Mouse (Mus musculus): ENCODE measurements at regions not wholly inside any gene's neighbourhood (a gene's known extent, or its start where the extent isn't known, plus 50 kb on each side); places are given as distances from the start of the nearest gene placed in this dataset.
"Not testable (repeated sequence)": the region's sequence is repeated elsewhere in the genome, so short reads cannot be mapped to it uniquely, and the experiment has no call there.

DNA sequence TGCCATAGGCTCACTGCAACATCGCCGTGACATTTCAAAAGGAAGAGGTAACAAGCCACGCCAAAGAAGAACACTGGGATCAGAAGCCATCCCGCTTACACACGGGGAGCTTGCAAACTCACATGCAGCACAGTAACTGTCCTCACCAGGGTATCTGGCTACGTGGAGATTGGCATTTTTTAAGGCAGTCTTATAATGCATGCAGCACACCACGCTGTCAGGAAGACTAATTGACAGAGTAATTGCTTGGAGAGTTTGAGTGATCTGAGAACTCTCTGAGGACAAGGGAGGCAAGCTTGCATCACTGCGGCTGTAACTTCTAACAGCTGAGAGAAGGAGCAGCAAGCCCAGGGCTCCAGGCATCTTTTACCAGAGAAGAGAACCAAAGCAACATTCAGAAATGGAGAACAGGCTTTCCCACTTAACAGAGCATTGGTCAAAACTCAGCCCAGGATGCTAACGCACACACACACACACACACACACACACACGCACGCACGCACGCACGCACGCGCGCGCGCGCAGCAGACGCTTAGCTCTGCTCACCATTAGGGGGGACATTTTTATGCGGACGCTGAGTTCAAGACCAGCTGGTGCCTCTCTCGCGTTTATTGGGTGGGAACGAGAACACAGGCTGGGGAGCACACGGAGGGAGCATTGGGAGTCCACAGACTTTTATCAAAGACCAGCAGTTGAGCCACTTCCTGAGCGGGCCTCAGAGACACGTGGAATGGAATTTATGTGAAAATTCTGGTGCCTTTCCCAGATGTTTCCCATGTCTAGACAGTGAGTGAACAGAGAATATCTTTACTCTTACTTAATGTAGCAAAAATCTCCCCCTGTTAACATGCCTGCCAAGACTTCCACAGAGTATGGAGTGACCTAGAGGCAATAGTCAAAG lies 66.6 kb downstream of the 1700129C05Rik start:
- no peak for DNase-seq (ENCODE audit: low spot score in 2 of 2)

DNA sequence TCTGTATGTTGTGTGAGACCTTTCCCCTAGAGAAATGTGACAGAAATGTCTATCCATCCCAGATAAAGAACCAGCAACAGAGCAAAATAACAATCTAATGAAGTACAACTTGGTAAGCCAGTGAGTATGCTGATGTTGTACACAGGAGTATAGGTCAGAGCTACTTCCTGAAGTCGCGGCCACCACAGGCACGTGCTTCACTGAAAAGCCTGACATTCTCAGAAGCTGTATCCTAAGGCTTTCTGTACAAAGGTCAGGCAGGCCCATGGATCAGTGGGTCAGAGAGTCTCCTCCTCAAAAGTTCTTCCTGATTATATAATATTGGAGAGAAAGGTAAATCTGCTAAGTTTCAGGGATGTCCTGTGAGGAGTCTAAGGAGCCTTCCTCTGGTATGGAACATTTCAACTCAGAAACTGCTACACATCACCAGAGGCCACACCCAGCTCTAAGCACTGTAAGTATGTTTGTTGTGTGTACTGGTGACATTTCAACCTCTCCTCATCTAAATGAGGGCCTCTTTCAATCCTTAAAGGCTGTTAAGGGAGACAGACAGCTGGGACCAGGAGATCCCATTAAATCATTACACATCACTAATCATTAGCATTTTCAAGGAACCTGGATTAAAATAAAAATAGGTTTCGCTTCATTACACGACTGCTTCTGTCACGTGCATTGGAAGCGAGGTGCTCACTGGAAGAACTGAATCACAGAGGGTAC lies 70.2 kb downstream of the 1700129C05Rik start:
- no peak for DNase-seq (ENCODE audit: low spot score in 2 of 2)

DNA sequence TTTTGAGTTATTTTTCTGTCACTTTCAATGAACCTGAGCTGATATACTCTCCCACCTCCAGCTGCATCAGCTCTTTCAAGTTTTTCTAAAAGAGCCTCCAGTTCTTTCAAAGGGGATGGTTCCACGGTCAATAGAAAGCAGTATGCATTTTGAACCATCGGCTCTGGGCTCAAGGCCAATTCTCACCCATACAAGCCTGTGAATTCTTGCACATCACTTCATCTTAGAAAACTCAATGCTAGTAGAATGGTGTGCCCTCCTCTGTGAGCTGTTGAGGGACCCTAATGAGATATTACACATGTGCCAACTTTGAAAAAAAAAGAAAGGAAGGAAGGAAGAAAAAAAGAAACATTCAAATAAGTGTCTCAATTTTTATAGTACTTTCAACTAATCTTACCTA lies 72.6 kb downstream of the 1700129C05Rik start:
- DNase-seq (ENCODE audit: low spot score in 2 of 2) = no peak

DNA sequence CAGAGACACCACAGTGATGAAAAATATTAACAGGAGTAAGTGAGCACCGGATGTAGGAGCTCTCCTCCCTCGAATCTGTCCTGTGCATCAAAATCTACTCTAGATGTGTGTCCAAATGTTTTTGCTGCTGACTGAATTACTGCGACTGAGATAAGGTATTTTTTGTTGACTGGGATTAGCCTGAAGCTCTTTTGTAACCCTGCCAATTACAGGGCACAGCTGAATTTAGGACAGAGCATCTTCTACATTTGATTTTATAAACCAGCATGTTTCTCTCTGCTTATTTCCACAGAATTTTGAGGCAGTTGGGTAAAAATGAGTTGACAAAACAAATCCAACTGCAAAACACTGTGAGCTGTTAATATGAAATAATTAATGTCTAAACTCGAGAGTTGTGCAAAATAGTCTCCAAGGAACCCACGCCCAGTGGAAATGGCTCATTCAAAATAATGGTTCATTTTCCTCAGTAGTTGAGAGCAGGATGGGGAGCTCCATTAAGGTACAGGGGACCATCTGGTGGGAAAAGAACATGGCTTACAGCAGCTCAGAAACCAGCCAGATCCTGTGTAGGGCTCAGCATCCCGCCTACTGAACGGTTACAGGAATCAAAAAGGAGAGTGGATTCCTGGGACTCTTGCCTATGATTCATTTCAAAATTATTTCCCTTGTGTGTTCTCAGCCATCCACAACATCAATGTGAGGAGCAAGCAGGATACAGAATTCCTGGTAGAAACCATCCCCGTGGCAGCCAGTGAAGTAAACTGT lies 76.1 kb downstream of the 1700129C05Rik start:
- DNase-seq (ENCODE audit: low spot score in 2 of 2) = no peak

DNA sequence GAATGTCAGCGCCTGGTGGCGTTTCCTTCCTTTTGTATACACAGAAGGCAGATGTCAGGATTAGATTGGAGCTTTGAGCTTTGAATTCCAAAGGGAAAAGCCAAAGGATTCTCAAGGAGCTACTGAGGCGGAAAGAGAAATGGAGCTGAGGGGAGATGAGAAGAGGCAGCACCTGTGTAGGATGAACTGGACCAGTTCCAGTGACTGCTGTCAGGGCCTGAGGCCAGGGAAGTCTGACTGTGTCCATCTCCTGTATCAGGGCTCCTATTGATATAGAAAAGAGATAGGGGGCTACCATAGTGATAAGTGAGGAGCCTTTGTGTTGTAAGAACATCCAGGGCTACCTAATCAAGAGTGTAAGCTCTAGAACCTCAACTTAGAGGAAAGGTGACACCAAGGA lies 79.5 kb downstream of the 1700129C05Rik start:
- DNase-seq (ENCODE audit: low spot score in 2 of 2) = no peak

DNA sequence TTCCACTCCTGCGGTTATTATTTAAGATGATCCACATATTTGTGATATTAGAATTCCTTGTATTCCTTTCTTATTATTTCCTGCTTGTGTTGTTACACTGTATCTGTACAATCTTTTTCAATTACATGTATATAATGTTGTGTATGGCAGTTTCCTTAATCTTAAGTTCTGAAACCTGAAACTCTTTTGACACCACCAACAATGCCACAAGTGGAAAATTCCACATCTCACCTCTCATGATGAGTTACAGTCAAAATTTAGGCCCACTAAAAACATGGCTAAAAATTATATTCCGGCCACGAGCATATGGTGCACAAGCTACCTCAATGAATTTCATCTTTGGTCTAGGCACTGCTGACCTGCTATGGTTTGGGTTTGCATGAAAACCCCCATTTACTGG lies 85.9 kb downstream of the 1700129C05Rik start:
- no peak for DNase-seq (ENCODE audit: low spot score in 2 of 2)

DNA sequence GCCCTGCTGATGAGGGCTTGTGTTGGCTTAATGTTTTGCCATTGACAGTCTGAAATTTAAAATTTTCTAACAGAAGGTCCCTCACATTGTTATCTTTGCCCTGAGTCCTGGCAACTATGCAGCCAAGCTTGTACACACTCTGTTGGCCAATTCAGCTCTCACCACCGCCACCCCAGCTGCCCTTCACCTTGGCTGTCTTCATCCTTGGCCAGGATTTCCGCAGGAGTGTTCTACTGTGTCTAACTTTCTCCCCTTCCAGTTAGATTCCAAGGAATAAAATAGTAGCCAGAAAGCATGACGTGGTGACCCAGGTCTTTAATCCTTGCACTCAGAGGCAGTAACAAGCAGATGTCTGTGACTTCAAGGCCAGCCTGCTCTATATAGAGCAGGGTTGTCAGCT lies 87.4 kb downstream of the 1700129C05Rik start:
- DNase-seq (ENCODE audit: low spot score in 2 of 2) = no peak

DNA sequence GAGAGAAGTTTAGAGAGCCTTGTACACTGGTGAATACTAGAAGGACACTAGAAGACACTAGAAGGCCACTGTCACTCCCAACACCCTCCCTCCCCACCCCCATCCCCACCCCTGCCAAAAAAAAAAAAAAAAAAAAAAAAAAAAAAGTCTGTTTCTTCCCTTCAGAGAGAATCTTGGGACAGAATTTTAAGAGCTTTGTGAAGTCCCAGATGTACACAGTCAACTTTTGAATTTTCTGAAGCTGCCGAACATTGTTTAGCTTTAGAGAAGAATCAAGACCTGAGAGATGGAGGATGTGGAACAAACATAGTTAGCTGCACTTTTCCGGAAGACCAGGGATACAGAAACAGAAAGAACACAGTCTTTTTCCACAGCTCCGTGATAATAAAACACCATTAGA lies 90.3 kb downstream of the 1700129C05Rik start:
- no peak for DNase-seq (ENCODE audit: low spot score in 2 of 2)

DNA sequence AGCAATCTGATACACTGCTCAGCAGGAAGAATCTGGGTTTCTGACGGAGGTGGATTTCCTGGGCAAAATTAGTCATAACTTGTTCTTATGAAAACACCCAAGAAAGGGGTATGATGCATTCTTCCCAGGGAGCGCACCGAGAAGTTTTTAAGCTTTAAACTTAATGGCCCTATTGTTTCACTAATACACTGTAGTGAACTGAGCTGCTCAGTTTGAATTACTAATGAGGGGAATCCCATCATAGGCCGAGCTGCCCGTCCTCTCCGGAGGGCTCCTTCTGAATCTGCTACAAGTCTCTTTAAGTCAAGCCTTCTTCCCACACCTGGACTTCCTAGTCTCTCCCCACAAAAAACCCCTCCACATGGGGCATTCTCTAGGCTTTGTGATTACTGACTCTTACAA lies 91.2 kb downstream of the 1700129C05Rik start:
- no peak for DNase-seq (ENCODE audit: low spot score in 2 of 2)

DNA sequence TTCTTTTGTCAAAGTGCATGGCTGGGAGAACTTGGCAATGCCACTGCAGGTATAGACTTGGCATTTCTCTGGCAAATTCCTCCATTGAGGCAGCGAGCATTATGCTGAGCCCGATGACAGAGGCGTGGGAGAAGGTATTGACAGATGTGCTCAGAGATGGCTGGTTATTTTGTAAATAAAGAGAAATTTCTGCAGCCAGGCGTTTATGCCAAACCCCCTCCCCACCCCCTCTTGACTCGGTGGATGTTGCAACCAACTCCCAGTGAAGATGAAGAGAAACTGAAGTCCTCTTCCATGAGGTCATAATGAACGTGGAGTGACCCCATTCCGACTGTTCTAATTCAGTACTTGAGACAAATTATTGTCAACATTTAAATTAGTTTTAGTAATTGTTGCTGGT lies 97.0 kb downstream of the 1700129C05Rik start:
- DNase-seq (ENCODE audit: low spot score in 2 of 2) = no peak

DNA sequence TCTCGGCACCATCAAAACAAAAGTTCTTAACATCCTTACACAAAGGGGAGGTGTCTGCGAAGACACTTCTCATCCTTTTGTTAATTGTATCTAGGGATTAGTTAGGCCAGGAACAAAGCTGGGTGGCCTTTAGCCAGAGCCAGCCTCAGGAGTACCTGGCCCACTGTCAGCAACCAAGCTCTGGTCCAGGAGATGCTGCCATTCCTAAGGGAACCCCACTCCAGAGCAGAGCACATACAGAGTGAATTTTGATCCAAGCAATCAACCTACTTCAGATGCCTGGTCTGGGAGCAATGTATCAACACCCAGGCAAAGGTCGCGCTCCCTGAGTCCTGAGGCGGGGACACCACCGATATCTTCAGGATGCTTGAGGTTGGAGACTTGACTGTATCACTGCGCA lies 97.5 kb downstream of the 1700129C05Rik start:
- no peak for DNase-seq (ENCODE audit: low spot score in 2 of 2)

DNA sequence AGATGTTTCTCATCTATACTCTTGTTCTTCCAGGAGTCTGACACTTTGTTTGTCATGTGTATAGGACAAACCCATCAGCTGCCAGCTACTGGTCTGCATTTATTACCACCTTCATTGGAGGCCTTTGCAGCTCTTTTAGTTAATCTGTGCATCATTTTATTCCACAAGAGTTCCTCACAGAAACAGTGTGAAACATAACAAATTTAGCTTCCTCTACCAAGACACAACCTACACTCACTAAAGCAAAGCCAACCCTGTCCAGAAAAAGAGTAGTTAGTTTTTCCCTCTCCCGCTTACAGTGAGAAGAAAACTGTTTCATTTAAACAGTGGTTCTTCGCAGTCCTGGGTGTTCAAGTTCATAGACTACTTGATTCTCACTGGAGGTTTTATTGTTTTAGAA lies 100.5 kb downstream of the 1700129C05Rik start:
- no peak for DNase-seq (ENCODE audit: low spot score in 2 of 2)

DNA sequence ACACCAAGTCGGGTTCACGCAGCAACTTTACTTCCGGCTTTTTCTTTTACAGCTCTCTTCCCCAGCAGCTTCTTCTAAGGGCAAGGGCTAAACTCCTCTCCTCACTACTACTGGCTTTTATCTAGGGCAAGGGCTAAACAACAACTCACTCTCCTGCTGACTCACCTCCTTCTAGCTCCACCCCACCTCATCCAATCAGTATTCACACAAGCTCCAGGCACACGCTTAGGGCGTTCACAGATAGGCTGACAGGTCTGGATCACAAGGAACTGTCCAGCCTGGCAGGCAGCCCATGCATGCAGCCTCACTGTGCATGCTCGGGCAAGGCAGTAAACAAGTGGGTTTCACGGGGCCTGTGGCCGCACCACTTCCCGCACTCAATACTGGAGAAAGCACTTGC lies 116.9 kb downstream of the 1700129C05Rik start:
- DNase-seq (ENCODE audit: low spot score in 2 of 2) = not testable (repeated sequence)

DNA sequence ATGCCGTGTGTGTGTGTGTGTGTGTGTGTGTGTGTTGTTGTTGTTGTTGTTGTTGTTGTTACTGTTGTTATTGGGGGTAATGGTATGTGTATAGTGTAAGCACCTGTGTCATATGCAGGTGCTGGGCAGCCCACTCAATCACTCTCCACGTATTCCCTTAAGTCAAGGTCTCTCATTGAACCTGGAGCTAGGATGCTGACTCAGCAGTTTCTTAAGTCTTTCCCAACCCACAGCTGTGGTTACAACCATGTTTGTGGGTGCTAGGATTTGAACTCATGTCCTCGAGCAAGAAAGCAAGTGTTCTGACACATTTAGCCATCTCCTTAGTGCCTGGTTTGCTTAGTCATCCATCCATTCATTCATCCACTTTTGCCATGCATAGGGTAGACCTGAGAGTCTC lies 133.2 kb downstream of the 1700129C05Rik start:
- DNase-seq (ENCODE audit: low spot score in 2 of 2) = no peak

DNA sequence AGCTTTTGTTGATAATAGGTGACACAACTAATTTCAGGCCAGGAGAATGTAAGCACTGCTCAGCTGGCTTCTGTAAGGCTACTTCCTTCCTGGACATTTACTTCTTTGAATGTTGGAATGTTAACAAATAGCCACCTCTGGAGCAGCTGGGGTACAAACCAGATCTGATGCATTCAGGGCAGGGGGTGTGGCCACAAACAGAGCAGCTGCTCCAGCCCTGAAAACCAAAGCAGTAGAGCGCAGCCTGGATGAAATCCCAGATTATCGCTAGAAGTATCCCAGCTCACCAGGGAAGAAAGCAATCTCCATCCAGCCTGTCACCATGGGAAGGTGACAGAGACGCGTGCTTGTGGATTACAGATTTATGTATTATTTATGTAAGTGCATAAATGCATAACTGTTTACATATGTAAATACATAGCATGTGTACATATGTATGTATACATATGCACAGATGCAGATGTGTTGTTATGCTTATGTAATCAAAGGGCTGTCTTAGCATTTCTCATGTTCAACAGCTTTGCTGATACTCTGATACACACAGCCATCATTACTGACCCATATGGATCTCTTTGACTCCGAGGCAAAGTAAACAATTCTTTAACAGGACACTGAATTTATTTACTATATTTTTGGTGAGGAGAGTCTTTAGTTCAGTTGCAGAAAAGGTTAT lies 143.5 kb downstream of the 1700129C05Rik start:
- DNase-seq (ENCODE audit: low spot score in 2 of 2) = no peak

DNA sequence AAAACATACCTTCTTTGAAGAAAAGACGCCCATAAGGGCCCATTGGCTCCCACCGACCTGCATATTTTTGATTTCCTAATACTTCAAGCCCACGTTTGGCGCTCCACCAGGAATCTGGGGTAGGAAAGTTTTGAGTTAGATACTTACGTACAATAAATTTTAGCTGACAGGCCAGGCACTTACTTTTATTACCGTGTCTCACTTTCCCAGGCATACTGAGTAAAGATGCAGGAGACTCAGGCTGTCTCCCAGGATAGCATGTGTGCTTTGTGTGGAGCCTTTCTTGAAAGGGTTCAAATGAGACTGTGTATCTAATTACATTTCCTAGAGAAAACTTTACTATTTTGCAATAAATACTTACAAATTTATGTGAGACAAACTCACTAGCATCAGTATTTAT lies 147.7 kb downstream of the 1700129C05Rik start:
- no peak for DNase-seq (ENCODE audit: low spot score in 2 of 2)

DNA sequence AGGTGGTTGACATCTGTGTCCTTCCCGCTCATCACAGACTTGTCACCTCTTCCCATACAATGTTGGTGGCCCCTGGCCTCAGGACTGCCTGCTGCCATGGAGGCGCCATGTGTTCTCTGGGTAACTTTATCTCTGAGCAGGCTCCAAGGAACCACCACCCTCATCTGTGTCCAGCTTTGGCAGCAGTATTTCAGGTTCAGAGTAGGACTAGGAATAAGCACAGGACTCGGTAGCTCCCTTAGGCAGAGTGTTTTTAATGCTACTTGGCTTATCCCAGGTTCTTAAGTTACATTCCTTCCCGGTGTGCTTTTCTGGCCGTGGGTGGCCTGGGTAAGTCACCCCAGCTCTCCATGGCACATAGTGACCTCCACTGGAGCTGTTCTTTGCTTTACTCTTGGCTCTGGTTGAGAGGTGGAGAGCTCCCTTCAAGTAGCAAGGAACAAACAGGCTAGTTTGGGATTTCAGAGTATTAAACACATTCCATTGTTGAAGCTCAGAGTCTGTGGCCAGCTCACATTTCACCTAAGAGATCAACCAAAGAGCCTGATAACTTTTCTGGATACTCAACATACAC lies 153.0 kb downstream of the 1700129C05Rik start:
- no peak for DNase-seq (ENCODE audit: low spot score in 2 of 2)

DNA sequence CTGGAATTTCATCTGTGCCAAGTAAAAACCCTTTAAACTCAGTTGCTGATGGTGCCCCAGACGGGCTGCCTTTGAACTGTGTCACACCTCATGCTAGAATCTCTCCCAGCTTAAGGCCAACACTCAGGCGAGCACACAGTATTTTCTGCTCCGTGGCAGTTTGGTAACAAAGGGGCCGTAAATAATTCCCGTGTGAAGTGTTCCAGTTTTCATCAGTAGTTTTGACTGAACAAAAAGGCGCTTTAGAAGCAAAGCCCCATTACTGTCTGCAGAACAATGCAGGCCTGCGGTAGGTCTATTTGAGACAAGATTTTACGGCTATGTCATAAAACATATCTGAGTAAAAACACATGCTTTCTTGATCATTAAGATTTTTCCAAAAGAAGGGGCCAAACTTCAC lies 155.0 kb downstream of the 1700129C05Rik start:
- no peak for DNase-seq (ENCODE audit: low spot score in 2 of 2)

DNA sequence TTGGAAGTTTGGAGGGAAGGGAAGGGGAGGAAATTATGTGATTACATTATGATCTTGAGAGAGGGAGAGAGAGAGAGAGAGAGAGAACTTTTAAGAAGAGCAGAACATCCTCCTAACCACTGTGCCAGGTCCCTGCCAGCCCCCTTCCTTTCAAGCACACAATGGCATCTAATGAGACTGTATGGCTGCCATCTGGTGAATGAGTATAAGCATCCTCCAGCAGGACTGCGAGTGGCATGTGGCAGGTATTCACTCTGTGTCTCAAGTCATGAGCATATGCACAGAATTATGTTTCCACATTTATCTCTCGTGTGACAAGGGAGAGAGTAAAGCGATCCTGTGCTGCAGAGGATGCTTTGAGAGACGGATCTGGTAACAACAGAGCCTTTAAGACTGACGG lies 156.9 kb downstream of the 1700129C05Rik start:
- DNase-seq (ENCODE audit: low spot score in 2 of 2) = no peak

DNA sequence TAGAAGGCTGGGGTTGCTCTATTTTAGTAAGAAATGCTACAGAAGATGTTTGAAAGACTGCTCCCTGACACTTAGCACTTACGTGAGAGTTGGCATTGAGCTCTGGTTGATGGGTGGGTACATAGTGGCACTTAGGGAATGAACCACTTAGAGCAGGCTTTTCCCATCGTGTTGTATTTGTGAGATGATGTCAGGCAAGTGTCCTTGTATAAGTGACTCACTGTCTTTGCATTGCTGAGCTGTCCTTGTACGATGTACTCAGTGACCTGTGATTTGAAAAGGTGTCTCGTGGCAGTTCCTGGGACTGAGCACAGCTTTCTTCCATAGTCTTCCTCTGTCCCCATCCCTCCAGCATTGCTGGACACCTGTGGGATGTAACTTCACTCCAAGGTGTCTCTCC lies 165.9 kb downstream of the 1700129C05Rik start:
- no peak for DNase-seq (ENCODE audit: low spot score in 2 of 2)

DNA sequence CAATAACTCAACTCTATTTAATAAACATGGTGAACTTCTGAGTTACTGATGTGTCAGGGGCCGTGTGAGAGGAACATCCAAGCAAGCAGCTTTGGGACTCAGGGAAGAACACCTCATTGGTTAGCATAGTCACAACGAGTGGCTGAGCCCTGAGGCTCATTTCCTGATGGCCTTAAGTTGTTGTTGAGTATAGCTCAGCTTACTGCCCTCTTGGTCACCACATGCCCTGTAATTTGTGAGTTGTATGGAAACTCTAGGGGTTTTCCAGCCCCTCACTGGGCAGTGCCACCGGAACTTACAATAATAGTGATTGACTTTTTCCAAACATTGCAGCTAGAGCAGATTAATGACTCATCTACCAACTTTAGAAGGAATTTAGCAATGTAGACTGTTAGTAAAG lies 173.4 kb downstream of the 1700129C05Rik start:
- DNase-seq (ENCODE audit: low spot score in 2 of 2) = no peak

Measured in gastrocnemius, adult 8-10 months (tissue).